Mouse (Mus musculus): Measurements from ENCODE around the gene Zfp2.

Gene Zfp2

DNA sequence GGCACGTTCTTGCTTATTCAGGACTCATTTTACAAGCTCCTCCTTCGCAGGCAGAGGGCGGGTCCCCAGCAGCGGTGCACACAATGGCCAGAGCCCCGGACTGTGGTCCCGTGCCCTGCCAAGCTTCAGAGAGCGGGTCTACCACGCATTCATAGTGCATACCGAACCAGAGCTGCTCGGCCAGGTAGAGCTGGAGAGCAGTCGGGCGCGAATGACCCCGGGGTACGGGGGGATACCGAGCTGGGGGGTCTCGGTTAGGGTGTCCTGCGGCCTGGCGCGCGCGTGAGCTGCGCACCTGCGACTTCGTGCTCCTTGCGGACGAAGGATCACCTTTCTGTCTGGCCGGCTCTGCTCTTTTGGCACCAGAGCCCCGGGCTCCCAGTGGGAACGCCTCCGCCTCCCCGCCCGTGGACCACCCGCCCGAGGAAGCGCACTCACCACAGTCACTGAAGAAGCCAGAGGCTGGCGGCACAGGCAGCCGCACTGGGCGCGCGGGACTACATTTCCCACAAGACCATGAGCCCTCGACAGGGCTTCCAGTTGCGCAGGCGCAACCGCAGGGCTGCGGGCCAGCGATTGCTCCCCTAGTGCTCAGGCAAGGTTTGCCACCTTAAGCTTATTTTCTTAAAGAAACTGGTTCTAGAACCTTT lies at the start of gene Zfp2:
TSS of gene Zfp2 (minus strand) at position 495 of the 650 bp plus-strand sequence.
- DNase-seq (ENCODE audit: low read depth, low spot score), result no peak

DNA sequence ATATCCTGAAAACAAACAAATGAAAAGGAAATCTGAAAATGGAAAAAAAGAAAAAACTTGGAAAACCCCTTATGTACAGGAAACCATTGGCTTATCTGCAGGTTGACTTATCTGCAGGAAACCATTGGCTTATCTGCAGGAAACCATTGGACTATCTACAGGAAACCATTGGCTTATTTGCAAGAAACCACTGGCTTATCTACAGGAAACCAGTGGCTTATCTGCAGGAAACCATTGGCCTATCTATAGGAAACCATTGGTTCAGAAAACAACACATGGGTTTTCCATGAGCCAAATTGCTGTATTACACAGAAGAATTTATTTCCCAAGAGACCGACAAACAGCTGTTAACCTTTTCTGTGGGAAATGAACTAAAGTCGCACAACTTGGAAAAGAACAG lies 48.9 kb upstream of the Zfp2 start:
- DNase-seq (ENCODE audit: low read depth, low spot score), result no peak

DNA sequence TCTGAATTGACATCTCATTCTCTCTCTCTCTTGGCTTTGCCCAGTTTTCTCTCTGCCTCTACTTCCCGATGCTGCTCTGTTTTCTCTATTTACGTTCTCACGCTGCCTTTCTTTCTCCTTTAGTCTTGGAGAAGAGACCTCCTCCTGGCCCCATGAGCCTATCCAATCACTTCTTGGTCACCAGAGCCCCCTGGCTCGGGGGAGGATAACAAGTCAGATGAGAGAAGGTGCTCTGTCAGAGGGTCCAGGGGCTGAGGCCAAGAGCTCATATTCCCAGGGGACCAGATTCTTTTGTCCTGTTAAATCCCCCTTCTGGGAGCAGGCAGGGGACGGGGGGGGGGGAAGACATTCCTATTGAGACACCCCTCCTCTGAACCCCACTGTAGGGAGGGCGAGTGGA lies 37.7 kb upstream of the Zfp2 start, which contains the start of gene Prop1:
TSS of gene Prop1 (minus strand) at position 101 of the 400 bp plus-strand sequence.
- no peak for DNase-seq (ENCODE audit: low read depth, low spot score)

GRCm38 (mm10) chr11:50952290-50952689 lies 36.3 kb upstream of the Zfp2 start:
- DNase-seq (ENCODE audit: low read depth, low spot score), result no peak

DNA sequence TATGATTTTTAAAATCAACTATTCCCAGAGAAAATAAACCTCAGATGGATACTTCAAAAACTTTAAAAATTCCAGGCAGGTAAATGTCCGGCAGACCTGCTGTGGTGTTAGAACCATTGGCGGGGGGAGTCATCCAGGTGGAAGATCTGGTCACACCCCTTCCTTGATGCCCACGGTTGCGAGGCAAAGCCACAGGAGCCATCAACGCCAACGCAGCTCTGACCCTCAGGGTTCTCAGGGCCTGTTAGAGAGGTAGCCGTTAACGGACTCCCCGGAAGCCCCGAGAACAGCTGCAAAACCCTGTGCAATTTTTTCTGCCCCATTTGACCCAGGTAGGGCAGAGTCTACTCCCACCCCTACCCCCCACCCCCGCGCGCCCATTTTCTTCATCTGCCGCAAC lies 27.5 kb upstream of the Zfp2 start, which contains the start of gene 4933414I15Rik:
TSS of gene 4933414I15Rik (minus strand) at position 260 of the 400 bp plus-strand sequence.
- no peak for DNase-seq (ENCODE audit: low read depth, low spot score)

GRCm38 (mm10) chr11:50942386-50942785 lies 26.4 kb upstream of the Zfp2 start:
- no peak for DNase-seq (ENCODE audit: low read depth, low spot score)

DNA sequence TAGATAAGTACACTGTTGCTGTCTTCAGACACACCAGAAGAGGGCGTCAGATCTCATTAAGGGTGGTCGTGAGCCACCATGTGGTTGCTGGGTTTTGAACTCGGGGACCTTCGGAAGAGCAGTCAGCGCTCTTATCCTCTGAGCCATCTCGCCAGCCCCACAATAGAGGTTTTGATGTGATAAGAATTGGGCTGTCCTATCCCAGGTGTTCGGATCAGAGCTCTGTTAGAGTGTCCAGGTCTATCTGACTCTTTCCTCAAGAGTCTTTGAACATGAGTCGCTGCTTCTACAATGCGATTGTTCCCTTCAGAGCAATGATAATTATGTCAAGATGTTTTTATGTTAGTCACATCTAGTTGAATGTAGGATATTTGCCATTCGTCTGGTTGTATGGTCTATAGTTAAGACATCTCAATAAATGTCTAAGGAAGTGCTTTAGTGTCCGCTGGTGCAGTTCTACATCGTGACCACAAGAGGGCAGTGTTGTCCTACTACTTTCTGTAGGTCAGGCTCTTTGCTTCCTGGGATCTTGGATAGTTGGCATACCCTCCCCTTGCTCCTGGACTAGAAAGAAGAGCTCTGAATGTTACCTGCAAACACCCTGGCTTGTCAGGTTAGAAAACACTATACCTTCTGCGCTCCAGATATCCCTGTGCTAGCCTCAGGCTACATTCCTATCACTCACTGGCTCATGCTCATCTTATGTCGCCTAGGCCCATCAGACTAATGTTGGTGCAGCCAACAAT lies 23.8 kb upstream of the Zfp2 start:
- peak; percentile 45 for DNase-seq (ENCODE audit: low read depth, low spot score)

DNA sequence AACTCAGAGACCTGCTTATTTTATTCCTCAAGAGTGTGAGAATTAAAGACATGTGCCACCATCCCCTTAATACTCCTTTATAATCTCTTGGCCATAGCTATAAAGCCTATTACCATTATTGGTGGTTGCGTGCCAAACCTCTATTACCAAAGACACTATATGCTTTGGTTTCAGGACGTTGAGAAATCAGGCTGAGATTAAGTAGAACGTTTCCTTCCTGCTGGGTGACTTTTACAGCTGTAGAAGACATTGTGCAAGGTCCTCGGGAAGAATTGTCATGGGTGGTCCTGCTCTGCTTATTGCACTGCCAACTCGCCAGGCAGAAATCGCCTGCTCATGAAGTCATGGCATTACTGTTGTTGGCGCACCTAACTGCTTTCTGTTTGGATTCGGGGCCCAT lies 22.5 kb upstream of the Zfp2 start:
- DNase-seq (ENCODE audit: low read depth, low spot score), result no peak

DNA sequence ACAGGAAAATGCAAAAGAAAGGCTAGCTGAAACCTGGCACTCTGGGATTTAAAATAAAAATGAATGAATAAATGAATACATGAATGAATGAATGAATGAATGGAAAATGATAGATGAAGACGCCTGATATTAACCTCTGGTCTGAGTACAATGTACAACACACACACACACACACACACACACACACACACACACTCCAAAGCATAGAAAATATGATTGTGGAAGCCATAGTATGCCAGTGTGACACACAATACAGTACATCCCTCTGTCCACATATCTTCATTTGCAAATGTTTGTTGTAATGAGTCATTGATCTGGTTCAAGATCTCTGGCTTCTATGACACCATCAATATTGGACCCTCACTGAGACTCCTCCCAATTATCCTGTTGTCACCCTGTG lies 16.1 kb upstream of the Zfp2 start:
- no peak for DNase-seq (ENCODE audit: low read depth, low spot score)

- no peak for DNase-seq (ENCODE audit: low read depth, low spot score)
Observed at GRCm38 (mm10) chr11:50931451-50931866, 15.5 kb upstream of the Zfp2 start, which contains the start of gene Zfp354b. TSS of gene Zfp354b (minus strand) at chr11:50931633.

DNA sequence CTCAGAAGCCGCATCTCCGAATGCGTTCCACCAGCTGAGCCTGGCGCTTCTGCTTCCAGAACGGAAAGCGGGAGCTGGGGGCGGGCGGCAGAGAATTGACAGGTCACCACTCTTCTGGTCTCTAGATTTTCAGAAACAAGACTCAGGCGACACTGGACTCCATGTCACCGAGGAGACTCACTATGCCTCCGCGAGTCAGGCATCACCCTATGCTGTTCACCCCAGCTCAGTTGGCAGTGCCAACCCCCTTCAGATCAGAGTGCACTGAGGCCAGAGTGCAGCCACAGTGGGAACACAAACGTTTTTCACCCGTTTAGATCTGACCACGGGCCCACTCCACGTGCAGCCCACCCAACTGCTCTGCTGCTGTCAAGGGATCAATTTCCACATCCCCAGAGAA lies 15.1 kb upstream of the Zfp2 start:
- no peak for DNase-seq (ENCODE audit: low read depth, low spot score)

DNA sequence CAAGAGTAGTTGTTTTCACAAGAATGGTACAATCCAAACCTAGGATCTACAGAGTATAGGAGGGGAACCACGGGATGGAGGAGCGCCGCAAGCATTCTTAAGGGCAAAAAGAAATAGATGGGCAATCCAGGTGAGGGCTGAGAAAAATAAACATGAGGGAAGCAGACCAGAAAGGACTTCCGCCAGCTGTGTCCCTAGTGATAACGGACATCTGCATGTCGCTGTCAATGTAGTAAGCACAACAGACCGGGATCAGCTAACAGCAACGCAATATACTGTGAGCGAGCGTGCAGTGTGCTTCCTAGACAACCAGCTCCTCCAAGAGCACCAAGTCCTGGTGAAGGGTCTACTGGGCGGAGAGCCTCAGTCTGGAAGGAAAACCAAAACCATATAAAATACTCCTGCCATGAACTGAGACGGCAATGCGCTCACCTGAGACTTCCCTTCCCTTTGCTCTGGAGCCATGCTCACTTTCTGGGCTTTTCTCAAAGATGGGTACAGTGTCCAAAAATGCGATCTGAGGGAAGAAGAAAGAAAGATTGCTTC lies 14.6 kb upstream of the Zfp2 start:
- DNase-seq (ENCODE audit: low read depth, low spot score), result no peak

GRCm38 (mm10) chr11:50914461-50914860 lies 1.5 kb downstream of the Zfp2 start:
- no peak for DNase-seq (ENCODE audit: low read depth, low spot score)

GRCm38 (mm10) chr11:50913301-50913700 lies 2.7 kb downstream of the Zfp2 start:
- DNase-seq (ENCODE audit: low read depth, low spot score), result no peak

DNA sequence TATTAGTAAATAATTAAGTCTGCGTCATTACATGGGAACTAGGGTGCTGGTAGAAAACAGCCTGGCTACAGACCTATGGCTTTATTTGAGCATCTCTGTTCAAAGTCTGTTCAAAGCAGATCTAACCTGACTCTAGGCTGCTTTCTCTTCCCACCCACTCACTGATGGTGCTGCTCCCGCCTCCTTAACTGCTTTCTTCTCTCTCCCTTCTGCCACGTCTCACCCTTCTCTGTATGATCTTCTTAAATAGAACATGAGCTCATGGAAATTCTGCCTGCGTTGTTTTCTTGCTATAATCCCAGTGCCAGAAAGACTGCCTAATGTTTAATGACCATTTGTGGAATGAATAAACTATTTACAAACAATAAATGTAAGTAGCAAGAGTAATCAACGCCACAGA lies 7.8 kb downstream of the Zfp2 start:
- DNase-seq (ENCODE audit: low read depth, low spot score), result no peak

DNA sequence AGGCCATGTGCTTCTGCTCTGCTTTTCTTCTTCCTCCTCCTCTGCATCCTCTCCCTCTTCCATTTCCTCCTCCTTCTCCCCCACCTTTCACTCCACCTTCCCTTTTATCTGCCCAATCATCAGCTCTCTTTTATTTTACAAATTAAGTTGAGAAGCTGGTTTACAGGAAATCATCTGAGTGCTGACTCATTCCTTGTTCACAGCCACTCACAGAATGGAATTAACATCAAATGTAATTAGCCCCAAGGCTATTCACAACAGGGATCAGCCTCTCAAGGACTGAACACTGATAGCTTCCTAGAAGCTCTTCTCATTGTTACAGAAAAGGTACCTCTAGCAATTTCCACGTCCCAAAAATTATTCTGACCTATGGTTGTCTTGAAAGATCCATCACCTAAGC lies 18.6 kb downstream of the Zfp2 start:
- DNase-seq (ENCODE audit: low read depth, low spot score), result no peak

- DNase-seq (ENCODE audit: low read depth, low spot score), result peak; percentile 18
Observed at GRCm38 (mm10) chr11:50892441-50892840, 23.5 kb downstream of the Zfp2 start.

- no peak for DNase-seq (ENCODE audit: low read depth, low spot score)
Observed at GRCm38 (mm10) chr11:50887390-50888128, 28.4 kb downstream of the Zfp2 start, which contains the start of gene Zfp454. TSS of gene Zfp454 (minus strand) at chr11:50887651.

- DNase-seq (ENCODE audit: low read depth, low spot score), result no peak
Observed at GRCm38 (mm10) chr11:50886933-50887293, 29.1 kb downstream of the Zfp2 start.

- DNase-seq (ENCODE audit: low read depth, low spot score), result no peak
Observed at GRCm38 (mm10) chr11:50886231-50886932, 29.6 kb downstream of the Zfp2 start.

DNA sequence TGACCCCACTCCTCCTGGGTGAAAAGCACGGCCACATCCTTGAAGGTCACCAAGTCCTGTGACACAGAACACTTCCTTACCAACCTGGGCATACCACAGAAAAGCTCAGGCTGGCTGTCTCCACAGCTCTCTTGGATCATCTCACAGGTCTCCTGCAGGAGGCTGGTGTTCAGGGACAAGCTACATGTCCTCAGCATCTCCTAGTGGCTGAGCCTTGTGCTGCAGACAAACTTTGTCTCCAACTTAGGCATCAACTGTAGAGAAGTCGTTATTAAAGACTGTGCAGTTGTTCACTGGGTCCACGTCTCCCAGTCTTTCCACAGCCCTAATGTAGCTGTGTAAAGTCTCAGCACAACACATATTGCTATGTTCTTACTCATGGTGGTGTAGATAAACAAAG lies 32.2 kb downstream of the Zfp2 start:
- peak; percentile 27 for DNase-seq (ENCODE audit: low read depth, low spot score)

Measured in A20 (cell line).